Mouse (Mus musculus): Measurements from ENCODE around the gene Kcng4.

DNA sequence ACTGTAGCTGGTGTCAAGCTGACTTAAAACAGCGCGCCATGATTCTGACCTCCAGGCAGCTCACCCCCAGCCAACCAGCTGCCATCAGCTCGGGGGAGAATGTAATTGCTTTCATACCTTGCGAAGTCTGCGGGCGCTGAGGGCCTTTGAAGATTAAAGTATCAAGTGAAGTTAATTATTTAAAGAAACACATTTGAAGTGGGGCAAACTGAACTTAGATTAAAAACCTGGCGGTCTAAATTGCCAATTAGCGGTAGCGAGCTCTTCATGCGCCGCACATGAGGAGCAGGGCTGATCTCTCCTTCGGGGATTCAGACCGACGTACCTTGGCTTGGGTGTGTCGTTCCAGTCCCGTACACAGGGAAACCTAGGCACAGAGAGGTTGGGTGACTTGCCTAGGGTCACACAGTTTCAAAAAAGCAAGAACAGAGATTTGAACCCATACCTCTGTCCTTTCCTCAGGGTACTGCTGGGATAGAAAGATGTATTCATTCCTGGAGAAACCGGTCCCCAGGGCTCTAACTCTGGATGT, 9.0 kb upstream of the Kcng4 start:
- TF ChIP-seq POLR2A (IDR thresholded peaks at IDR 0.05; ENCODE audit: insufficient read depth, low read depth, low read length) (no peak), CTCF (IDR thresholded peaks at IDR 0.05) (no peak)

Data from heart, adult 2 months (tissue).